Mouse (Mus musculus) G1E (cell line): Measurements from ENCODE around the gene Adam23. TPM values are rescaled to one million over a fixed set of nuclear protein-coding genes. Genes with fewer than 3 reads are reported as not detected.

Source experiments
- ATAC-seq: 2 replicates; pipeline ENCODE4 v1.8.0; 2016; ENCODE audit warnings: mild to moderate bottlenecking; ENCODE audit not compliant: insufficient number of reproducible peaks, poor library complexity, low FRiP score, severe bottlenecking; ENCODE audit errors: extremely low read depth
- DNase-seq: peaks from one replicate; pipeline ENCODE4 v3.0.0; 2012; ENCODE audit warnings: low spot score
- H3K27me3 ChIP-seq: 2 replicates; pipeline ENCODE4 v1.6.1; 2012; ENCODE audit warnings: mild to moderate bottlenecking, low read length, inconsistent platforms; ENCODE audit not compliant: insufficient read depth
- H3K36me3 ChIP-seq: replicated peaks from 2 replicates; pipeline ENCODE3; 2012; ENCODE audit warnings: mild to moderate bottlenecking, inconsistent platforms
- H3K4me1 ChIP-seq: 2 replicates; pipeline ENCODE4 v1.6.1; 2012; ENCODE audit warnings: low read depth, low read length, inconsistent platforms, mixed read lengths; ENCODE audit not compliant: insufficient read depth
- H3K4me3 ChIP-seq: 2 replicates; pipeline ENCODE4 v1.5.1; 2012; ENCODE audit warnings: low read depth, mild to moderate bottlenecking, inconsistent platforms, low read length, moderate library complexity, mixed read lengths
- H3K9me3 ChIP-seq: replicated peaks from 2 replicates; pipeline ENCODE4 v1.6.1; 2012; ENCODE audit warnings: inconsistent platforms
- CTCF ChIP-seq: IDR thresholded peaks from 2 replicates; pipeline ENCODE4 v1.5.1; 2012; ENCODE audit warnings: low read depth, low read length, inconsistent platforms, mixed read lengths
- GATA1 ChIP-seq: IDR thresholded peaks from 2 replicates; pipeline ENCODE4 v1.6.1; 2012; ENCODE audit warnings: borderline replicate concordance, low read length, inconsistent platforms, mixed read lengths
- GATA2 ChIP-seq: IDR thresholded peaks from 2 replicates; pipeline ENCODE4 v1.6.1; 2012; ENCODE audit warnings: low read depth, low read length, inconsistent platforms, borderline replicate concordance
- POLR2AphosphoS5 ChIP-seq: IDR thresholded peaks from 2 replicates; pipeline ENCODE4 v1.6.1; 2012; ENCODE audit warnings: low read depth, low read length, inconsistent platforms; ENCODE audit not compliant: insufficient replicate concordance
- TAL1 ChIP-seq: conservative IDR thresholded peaks from 2 replicates; pipeline ENCODE4 v1.6.1; 2012; ENCODE audit warnings: low read depth, low read length, inconsistent platforms, mixed read lengths
- polyA plus RNA-seq: library from polyadenylated mRNA; stranded (reverse); fragments of >175 nt; gene quantifications from 2 replicates; pipeline ENCODE4 v1.2.3, GENCODE M21; 2012
- total RNA-seq, 2 experiments: library from RNA; stranded (forward) in 1 of 2; stranded (reverse) in 1 of 2; fragments of 200-1000 nt in 1 of 2; fragments of >200 nt in 1 of 2; fragmentation: Nextera tagmentation in 1 of 2; gene quantifications; 2 replicates each; pipeline ENCODE4 v1.2.3; 2014 to 2017

Adam23 gene
- total and polyA plus RNA-seq, 3 experiments: 0.33 TPM; not detected in 2

- H3K27me3 ChIP-seq: no peaks in the 10 kb centered on the region; the same call in 1 of the 2 replicates
- no peak overlapping the region for H3K4me3 ChIP-seq
- no peak for DNase-seq
- no peaks in the 10 kb centered on the region for H3K4me1 ChIP-seq
- ATAC-seq: no peak
- no peaks in the 10 kb centered on the region for H3K9me3 ChIP-seq
- H3K36me3 ChIP-seq: no peaks in the 10 kb centered on the region
- TF ChIP-seq POLR2AphosphoS5 (no peak), GATA1 (no peak), GATA2 (no peak), CTCF (no peak), TAL1 (no peak)
Observed at GRCm38 (mm10) chr1:63573864-63574611, 128.3 kb downstream of the Adam23 start.

GRCm38 (mm10) chr1:63576803-63577202 is 131.1 kb downstream of the Adam23 start:
- no peak for TF ChIP-seq GATA1
- no peak for TF ChIP-seq POLR2AphosphoS5
- TF ChIP-seq GATA2: no peak
- no peak for TF ChIP-seq TAL1
- TF ChIP-seq CTCF: no peak
- no peaks in the 10 kb centered on the region for H3K9me3 ChIP-seq
- no peak overlapping the region for H3K4me3 ChIP-seq
- no peak for ATAC-seq
- H3K4me1 ChIP-seq: no peaks in the 10 kb centered on the region
- DNase-seq: no peak
- H3K27me3 ChIP-seq: peaks cover 4% of the 10 kb centered on the region; the same call in 1 of the 2 replicates
- H3K36me3 ChIP-seq: no peaks in the 10 kb centered on the region

- DNase-seq (no peak), ATAC-seq (no peak)
- H3K4me3 ChIP-seq: no peak overlapping the region
- peaks cover 4% of the 10 kb centered on the region; the same call in 1 of the 2 replicates for H3K27me3 ChIP-seq
- H3K36me3 ChIP-seq: no peaks in the 10 kb centered on the region
- TF ChIP-seq GATA2 (no peak), CTCF (no peak), POLR2AphosphoS5 (no peak), TAL1 (no peak), GATA1 (no peak)
- H3K9me3 ChIP-seq: no peaks in the 10 kb centered on the region
- no peaks in the 10 kb centered on the region for H3K4me1 ChIP-seq
Observed at GRCm38 (mm10) chr1:63579153-63579552, 133.5 kb downstream of the Adam23 start.

- ATAC-seq (no peak), DNase-seq (no peak)
- TF ChIP-seq CTCF: no peak
- no peak for TF ChIP-seq TAL1
- no peak for TF ChIP-seq POLR2AphosphoS5
- no peak for TF ChIP-seq GATA1
- TF ChIP-seq GATA2: no peak
- no peaks in the 10 kb centered on the region for H3K4me1 ChIP-seq
- H3K4me3 ChIP-seq: no peak overlapping the region
- H3K36me3 ChIP-seq: no peaks in the 10 kb centered on the region
- no peaks in the 10 kb centered on the region for H3K9me3 ChIP-seq
- no peaks in the 10 kb centered on the region for H3K27me3 ChIP-seq
Observed at GRCm38 (mm10) chr1:63586869-63587268, 141.2 kb downstream of the Adam23 start.

- H3K4me3 ChIP-seq: no peak overlapping the region
- DNase-seq (no peak), ATAC-seq (no peak)
- H3K36me3 ChIP-seq: no peaks in the 10 kb centered on the region
- no peak for TF ChIP-seq TAL1
- no peak for TF ChIP-seq GATA2
- no peak for TF ChIP-seq CTCF
- TF ChIP-seq POLR2AphosphoS5: no peak
- TF ChIP-seq GATA1: no peak
- no peaks in the 10 kb centered on the region for H3K27me3 ChIP-seq
- no peaks in the 10 kb centered on the region for H3K4me1 ChIP-seq
- H3K9me3 ChIP-seq: no peaks in the 10 kb centered on the region
Observed at GRCm38 (mm10) chr1:63603870-63604500, 158.3 kb downstream of the Adam23 start.

- Histone ChIP-seq H3K4me3 (no peak overlapping the region), H3K36me3 (no peaks in the 10 kb centered on the region), H3K27me3 (no peaks in the 10 kb centered on the region), H3K9me3 (no peaks in the 10 kb centered on the region), H3K4me1 (no peaks in the 10 kb centered on the region; the same call in 1 of the 2 replicates)
- TF ChIP-seq POLR2AphosphoS5 (no peak), GATA2 (no peak), GATA1 (no peak), TAL1 (no peak), CTCF (no peak)
- DNase-seq (no peak), ATAC-seq (no peak; the same call in 1 of the 2 replicates)
Observed at GRCm38 (mm10) chr1:63609613-63610012, 163.9 kb downstream of the Adam23 start.
